Mouse (Mus musculus) megakaryocyte, embryonic 14.5 days (primary cell): ENCODE measurements around the gene Nin.

ENCODE experiments used
- FLI1 ChIP-seq: IDR thresholded peaks from 2 replicates; pipeline ENCODE4 v1.6.1; 2012; ENCODE audit warnings: low read length, inconsistent platforms, mixed read lengths
- GATA1 ChIP-seq: IDR thresholded peaks from 3 replicates; pipeline ENCODE4 v1.6.1; 2012; ENCODE audit warnings: mixed read lengths, low read length, inconsistent platforms, borderline replicate concordance

DNA sequence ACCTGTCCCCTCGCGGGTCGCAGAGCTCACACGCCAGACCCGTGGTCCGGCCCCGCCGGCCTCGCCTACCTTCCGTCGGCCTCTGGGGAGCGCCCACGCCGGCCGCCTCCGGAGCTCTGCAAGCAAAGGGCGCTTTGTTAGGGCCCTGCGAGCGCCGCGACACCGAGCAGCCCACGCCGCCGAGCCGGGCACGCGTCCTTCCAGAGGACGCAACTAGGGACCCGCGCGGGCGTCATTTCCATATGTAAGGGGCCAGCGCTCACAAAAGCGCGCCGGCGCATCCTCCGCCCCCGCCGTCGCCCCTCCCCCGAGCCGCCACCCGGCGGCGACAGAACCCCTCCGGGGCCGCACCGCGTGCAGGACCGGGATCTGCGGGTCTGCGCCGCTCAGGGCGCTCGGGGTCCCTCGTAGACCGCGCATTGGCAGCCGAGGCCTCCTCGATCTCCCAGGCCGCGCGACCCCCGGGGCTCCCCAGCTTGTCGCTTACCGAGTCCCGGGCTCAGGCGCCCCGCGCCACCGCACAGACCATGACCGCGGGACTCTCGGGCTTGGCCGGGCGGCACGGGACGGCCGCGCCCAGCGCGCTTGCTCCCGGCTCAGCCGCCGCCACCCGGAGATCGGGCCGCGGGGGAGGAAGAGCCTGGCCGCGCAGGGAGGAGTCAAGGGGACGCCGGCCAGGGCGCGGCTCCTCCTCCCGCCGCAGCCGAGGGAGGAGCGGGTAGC, 2.0 kb downstream of the Nin start:
- TF ChIP-seq GATA1 (no peak), FLI1 (no peak)
